Mouse (Mus musculus): ENCODE measurements around the gene Ptrh1.
A peak's percentile ranks its signal among the peaks of the same experiment; 100 is the strongest.

The Ptrh1 gene

GRCm38 (mm10) chr2:32798251-32798962 lies 22.8 kb downstream of the Ptrh1 start:
- no peak for DNase-seq

- DNase-seq, result no peak
Observed at GRCm38 (mm10) chr2:32808816-32809566, 33.4 kb downstream of the Ptrh1 start.

- no peak for DNase-seq
Observed at GRCm38 (mm10) chr2:32811959-32812358, 36.4 kb downstream of the Ptrh1 start.

DNA sequence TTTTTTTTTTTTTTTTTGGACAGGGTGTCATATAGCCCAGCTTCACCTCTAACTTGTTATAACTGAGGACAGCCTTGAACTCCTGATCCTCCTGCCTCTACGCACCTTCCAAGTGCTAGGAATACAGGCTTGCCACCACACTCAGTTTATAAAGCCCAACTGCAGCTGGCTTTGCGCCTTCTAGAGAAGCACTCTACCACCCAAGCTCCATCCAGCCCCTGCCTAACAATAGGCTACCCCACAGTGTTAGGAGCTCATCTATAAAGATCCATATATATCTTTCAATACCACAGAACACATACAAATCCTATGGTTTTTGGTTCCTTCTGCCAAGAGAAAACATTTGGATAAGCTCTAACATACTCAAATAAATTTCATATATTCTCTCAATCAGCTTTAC lies 40.9 kb downstream of the Ptrh1 start:
- no peak for DNase-seq

- no peak for DNase-seq
Observed at GRCm38 (mm10) chr2:32816946-32817581, 41.5 kb downstream of the Ptrh1 start.

- no peak for DNase-seq
Observed at GRCm38 (mm10) chr2:32817589-32817988, 42.0 kb downstream of the Ptrh1 start.

- DNase-seq, result no peak
Observed at GRCm38 (mm10) chr2:32818208-32818607, 42.6 kb downstream of the Ptrh1 start.

- DNase-seq, result peak; percentile 49 to 50
Observed at GRCm38 (mm10) chr2:32821041-32821802, 45.6 kb downstream of the Ptrh1 start.

DNA sequence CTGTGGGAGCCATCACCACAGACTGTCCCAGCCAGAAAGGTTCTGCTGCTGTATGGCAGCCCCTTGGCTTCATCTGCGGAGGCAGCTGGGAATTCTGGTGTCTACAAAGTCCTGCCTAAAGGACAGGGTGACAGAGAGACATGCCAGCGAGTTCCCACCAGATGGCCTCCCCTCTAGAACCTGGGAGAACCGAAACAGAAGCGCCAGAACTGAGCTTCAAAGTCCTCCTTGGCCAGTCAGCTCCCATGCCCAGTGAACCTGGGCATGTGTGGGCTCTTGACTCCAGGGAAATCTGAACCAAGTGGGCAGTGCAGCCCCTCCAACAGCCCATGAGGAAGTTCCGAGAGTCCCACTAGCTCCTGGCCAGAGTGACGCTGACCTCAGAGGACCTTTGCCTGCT lies 47.1 kb downstream of the Ptrh1 start:
- no peak for DNase-seq

DNA sequence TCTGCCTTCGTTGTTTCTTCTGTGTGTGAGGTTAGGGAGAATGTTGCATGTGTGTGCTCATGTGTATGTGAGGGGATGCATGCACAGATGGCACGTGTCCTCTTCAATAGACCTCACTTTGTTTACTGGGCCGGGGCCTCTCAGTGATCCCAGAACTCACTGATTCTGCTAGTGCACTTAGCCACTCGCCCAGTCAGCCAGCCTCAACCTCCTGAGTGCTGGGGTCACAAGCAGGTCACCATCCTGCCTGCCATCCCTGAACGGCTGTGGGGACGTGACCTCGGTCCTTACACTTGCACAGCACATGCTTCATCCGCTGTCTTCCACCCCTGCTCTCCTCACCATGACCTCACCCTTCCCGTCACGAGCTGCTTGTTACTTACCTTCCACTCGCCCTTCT lies 47.6 kb downstream of the Ptrh1 start:
- DNase-seq, result no peak

DNA sequence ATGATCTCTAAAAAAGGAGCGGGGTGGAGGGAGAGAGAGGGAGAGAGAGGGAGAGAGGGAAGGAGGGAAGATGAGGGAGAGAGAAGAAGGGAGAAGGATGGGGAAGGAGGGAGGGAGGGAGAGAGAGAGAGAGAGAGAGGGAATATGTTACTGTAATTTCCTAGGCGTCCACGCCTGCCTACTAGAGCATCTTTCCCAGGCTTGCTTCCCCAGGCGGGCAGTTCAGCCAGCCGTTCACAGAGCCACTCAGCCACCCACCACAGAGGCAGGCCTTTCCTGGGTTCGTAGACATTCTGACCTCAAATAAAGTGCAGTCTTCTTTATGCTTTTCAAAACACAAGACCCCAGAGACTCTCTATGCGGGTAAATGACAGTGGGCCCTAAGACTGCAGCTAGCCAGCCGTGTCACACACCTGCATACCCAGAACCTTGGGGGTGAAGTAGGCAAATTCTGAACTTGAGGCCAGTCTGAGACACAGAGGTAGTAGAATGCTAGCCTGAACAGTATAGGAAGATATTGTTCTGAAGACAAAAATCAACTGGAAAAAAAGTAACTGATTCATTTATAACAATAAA lies 48.1 kb downstream of the Ptrh1 start:
- DNase-seq, result no peak

DNA sequence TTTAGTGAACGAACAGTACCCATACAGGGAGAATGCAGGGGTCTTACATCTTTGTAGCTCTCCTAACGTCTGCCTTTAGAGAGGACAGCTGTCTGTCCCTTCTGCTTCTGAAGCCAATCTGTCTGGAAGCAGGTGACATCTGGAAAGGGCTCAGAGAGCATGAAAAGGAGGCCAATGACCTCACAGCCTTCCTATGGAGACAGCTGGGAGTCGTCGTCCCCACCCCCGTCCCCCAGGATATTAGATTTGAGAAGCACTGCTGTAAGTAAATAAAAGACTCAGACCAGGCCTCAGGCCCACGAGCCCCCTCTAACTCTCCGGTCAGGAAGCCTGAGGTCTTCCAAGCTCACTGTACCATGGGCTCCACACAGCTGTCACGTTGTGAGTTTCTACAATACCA lies 48.6 kb downstream of the Ptrh1 start:
- DNase-seq, result no peak

DNA sequence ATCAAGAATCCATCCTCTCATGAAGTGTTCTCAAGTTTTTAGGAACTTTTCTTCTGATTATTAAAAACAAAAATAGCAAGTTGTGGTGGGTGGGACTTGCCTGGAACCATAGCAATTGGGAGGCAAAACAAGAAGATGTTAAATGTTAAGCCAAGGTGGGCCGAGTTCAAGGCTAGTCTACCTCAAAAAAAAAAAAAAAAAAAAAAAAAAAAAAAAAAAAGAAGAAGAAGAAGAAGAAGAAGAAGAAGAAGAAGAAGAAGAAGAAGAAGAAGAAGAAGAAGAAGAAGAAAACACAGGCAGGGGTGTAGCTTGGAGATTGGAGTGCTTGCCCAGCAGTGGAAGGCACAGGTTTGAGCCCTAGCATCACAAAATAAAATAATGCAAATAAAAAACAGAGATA lies 49.2 kb downstream of the Ptrh1 start:
- DNase-seq, result no peak

DNA sequence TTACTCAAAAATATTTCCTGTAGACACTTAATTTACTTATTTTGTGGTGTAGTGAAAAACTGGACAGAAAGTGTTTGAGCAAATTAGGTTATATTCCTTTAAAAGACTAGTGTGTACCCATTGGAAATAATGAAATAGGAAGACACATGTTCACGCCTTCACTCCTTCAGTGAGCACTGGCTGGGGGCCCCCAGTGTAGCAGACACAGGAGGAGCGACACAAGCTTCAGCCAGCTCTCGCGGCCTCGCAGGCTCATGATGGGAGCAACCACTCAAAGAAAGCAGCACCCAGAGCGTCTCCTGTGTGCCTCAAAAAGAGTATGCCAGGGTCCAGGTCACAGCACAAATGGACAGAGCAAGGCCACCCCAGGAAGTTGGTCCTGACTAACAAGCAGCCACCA lies 50.2 kb downstream of the Ptrh1 start:
- DNase-seq, result no peak

Measured in thymus, postnatal 36 days (tissue).